Mouse (Mus musculus) right cerebral cortex, adult 2 months (tissue): Measurements from ENCODE around the gene Tgfbr2.

ENCODE experiments used
- DNase-seq, 2 experiments: peaks; one replicate each; pipeline ENCODE4 v3.0.0; 2021 to 2022; ENCODE audit warnings: low spot score in 2 of 2

The Tgfbr2 gene

GRCm38 (mm10) chr9:116156501-116156900, 18.7 kb downstream of the Tgfbr2 start:
- no peak for DNase-seq

DNA sequence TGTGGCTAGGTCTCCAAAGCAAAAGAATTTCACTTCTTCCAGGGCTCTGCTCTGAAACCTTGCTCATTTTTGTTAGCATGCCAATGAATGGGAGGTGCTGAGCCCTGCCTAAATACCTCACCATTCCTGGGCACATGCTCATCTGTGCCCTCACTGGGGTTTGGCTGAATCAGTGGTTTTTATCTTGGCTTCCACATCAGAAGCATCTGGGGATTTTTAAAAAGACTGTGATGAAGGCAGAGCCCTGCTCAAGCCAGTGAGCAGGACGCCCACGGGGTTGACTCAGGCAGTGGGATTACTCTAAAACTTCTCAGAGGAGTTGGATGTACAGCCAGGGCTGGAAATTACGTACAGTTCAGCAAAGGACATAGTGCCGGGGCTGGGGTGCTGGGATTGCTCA, 22.3 kb downstream of the Tgfbr2 start:
- peak; percentile 36 to 44 for DNase-seq

GRCm38 (mm10) chr9:116150725-116151396, 24.3 kb downstream of the Tgfbr2 start:
- DNase-seq: no peak

- DNase-seq: no peak
Measured at GRCm38 (mm10) chr9:116148809-116149208, 26.4 kb downstream of the Tgfbr2 start.

DNA sequence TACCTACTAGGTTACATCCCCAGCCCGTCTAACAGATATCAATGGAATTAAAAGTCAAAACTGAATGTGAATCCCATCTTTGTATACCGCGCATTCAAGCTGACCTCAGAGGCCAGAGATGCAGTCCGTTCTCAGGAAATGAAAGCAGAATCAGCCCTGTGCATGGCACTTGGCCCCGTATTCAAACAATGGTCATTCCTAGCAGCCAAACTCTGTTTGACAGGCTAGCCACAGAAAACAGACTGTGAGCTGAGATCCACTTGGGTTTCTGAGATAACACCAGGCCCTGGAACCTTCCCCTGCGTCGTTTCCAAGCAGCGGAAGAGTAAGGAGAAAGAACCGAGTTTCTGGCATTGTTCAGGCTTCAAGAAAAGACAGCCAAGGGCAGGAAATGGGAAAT, 28.9 kb downstream of the Tgfbr2 start:
- no peak for DNase-seq

DNA sequence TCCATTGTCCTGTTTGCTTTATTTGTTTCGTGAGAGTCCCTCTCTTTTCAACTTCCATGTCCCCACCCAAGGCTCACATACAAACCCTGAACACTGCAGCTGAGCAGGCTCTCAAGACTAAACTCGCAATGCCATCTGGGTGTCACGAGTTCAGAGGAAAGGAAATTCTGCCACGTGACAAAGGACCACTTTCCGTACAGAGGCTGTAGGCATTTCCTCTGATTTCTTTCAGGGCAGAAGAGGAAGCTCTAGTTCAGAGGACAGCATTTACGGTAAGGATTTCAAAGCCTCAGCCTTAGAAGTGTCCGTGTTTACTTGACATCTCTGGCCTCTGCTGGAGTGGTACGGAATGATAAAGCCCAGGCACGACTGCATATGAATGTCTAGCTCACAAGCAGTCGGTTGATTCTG, 29.9 kb downstream of the Tgfbr2 start:
- no peak for DNase-seq

GRCm38 (mm10) chr9:116140422-116140821, 34.7 kb downstream of the Tgfbr2 start:
- no peak for DNase-seq

- DNase-seq: no peak
Measured at GRCm38 (mm10) chr9:116139549-116139948, 35.6 kb downstream of the Tgfbr2 start.

DNA sequence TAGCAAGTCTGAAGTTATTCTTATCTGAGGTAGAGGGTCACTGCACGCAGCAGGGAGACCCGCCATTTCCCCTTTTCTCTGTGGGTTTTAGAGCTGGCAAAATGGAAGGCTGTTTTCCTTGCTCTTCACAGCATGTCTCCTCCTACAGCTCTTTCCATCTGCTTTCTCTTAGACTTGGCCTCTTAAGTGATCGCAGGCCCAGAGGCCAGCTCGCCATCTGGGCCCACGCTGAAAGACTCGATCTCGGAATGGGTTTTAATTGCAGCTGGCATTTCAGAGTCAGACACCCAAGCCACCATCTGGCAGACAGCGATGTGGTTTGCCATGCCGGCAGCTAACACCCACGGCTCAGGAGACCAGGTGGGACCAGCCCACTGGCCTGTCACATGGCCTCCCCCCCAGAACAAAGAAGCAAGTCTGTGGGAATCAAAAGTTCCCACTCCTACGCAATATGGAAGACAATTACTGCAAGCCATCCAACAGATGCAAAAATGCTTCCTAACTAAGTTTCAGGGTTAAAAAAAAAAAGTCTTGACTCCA, 36.5 kb downstream of the Tgfbr2 start:
- peak; percentile 46 to 60 for DNase-seq

DNA sequence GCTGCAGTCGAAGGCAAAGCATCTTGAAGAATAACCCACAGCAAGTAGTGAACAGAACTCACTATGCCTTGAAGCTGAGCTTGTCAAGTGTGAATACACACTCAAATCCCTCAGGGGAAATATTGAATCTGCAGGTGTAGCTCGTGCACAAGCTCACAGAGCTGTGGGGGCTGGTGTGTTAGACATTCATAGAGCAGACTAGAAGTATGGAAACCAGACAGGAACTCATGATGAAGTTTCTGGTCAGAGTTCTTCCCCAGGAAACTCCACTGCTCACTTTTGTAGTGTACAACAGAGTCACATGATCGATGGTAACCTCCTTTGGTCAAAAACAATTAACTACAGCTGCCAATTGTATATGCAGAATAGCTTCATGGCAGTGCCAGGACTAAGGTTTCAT, 37.5 kb downstream of the Tgfbr2 start:
- no peak for DNase-seq

DNA sequence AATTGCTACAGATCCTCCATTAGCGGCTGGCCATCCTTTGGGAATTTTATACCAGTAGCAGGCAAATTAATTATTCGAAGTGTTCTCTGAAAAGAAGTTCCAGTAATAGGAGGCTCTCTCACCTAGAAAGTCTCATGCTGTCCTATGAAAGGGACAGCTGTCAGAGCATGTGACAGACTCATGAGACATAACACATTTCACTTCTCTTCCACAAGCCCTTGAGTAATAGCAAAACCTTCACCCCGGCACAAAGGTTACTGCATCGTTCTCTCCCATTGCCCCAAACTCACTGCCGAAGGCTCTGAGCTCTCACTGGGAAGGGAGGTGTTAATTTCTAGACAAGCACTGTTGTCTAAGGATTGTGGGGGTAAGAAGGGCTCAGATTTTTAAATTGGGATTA, 38.3 kb downstream of the Tgfbr2 start:
- no peak for DNase-seq

- no peak for DNase-seq
Measured at GRCm38 (mm10) chr9:116136146-116136545, 39.0 kb downstream of the Tgfbr2 start.

- no peak for DNase-seq
Measured at GRCm38 (mm10) chr9:116134488-116134887, 40.7 kb downstream of the Tgfbr2 start.

- no peak for DNase-seq
Measured at GRCm38 (mm10) chr9:116133312-116133980, 41.7 kb downstream of the Tgfbr2 start.

DNA sequence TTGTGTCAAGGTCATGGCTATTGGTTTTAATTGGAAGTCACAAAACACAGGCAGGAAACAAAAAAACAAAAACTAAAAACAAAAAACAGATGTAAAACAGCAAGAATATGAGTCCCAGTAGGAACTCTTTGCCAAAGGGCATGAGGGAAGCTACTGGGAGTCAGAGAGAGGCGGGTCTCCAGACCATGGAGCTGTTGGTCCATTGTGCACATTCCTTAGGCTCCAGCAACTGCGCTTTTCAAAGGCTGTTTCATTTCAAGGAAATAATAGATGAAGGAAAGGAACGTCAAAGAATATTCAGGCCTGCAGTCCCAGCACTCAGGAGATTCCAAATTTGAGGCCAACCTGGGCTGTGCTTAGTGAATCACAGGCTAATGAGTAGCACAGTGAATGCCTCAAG, 46.3 kb downstream of the Tgfbr2 start:
- no peak for DNase-seq

DNA sequence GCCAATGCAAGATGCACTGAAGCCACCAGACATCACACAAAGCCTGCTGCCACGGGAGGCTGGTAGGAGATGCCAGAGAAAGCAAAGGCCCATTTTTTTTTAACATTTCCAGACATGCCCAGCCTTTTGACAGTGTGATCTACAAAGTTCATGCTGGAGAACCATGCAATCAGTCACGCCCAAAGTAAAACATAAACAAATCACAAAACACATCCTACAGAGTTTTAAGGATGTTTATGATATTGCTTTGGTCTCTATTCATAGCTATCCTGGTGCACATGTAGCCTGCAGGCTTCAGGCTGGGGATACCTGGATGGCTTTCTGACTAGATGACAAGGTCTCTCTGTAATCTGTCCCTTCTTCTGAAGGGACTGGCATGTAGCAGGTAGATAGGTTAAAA, 46.8 kb downstream of the Tgfbr2 start:
- no peak for DNase-seq

GRCm38 (mm10) chr9:116126494-116126893, 48.7 kb downstream of the Tgfbr2 start:
- no peak for DNase-seq

DNA sequence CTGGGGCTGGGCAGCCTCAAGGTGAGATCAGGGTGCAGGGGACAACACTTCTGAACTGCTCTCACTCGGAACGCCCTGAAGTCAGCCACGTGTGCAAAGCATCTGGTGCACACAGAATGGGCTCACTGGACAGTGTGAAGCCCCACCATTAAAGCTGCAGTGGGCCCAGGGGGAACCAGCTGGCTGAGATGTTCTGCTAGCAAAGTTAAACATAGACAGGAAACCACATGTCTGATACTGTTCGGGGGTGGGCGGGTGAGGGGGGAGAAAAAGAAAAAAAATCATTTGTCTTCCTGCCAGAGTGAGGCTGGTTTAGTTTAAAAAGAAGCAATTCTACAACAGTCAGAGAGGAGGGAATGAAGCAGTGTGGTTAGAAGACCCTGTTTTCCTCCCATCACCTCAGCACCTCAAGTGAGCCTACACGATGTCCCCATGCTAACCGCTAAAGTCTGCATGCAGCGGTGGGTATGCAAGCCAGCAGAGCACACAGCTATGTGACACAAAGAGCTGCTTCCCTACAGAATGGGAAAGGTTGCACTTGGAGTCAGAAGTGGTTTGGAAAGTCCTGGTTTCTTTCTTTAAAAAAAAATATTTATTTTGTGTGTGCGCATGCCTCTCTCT, 52.1 kb downstream of the Tgfbr2 start:
- DNase-seq: peak in 1 of 2 experiments; percentile 31

GRCm38 (mm10) chr9:116122544-116122943, 52.6 kb downstream of the Tgfbr2 start:
- no peak for DNase-seq

- DNase-seq: no peak
Measured at GRCm38 (mm10) chr9:116121472-116121871, 53.7 kb downstream of the Tgfbr2 start.

GRCm38 (mm10) chr9:116119990-116120389, 55.2 kb downstream of the Tgfbr2 start:
- no peak for DNase-seq

DNA sequence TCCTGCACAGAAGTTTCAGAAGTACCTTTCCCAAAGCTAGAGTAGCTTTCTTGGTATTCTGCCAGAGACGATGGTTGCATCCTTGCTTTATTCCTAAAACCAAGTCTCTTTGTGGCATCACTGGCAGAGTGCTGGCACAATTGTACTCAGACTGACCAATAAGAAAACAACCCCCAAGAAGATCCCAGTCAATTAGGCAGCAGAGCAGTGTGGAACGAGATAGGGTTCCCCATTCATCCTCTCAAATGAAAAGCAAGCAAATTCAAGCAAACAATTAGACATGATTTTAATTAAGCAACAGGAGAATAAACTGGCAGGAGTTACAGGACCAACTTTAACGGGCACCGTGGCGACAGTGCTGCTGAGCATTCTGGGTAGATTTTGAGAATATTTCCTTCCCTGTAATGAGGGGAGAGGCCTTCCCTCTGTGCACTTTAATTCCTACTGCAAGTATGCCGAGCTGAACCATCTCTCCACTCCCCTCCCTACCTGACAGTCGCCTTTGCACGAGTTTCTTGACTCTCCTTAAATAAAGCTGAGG, 56.8 kb downstream of the Tgfbr2 start:
- DNase-seq: no peak

GRCm38 (mm10) chr9:116115875-116116274, 59.3 kb downstream of the Tgfbr2 start:
- peak; percentile 38 to 40 for DNase-seq
